Mouse (Mus musculus) embryonic fibroblast, embryonic 13.5 days (primary cell): ENCODE data around the gene Acss3.

ENCODE experiments used
- CTCF ChIP-seq: IDR thresholded peaks from 2 replicates; pipeline ENCODE4 v1.5.1; 2011; ENCODE audit warnings: mild to moderate bottlenecking, control low read depth, low read length, moderate library complexity, borderline replicate concordance; ENCODE audit not compliant: insufficient read depth
- POLR2A ChIP-seq: IDR thresholded peaks from 2 replicates; pipeline ENCODE4 v1.6.1; 2011; ENCODE audit warnings: low read depth, mild to moderate bottlenecking, control low read depth, low read length, moderate library complexity

- no peak for TF ChIP-seq CTCF
- TF ChIP-seq POLR2A: no peak
These were observed 4.3 kb downstream of the Acss3 start for GRCm38 (mm10) chr10:107119135-107119534.
